Comparison of ENCODE assay signal across 28 mouse cellular contexts in the genomic region with DNA sequence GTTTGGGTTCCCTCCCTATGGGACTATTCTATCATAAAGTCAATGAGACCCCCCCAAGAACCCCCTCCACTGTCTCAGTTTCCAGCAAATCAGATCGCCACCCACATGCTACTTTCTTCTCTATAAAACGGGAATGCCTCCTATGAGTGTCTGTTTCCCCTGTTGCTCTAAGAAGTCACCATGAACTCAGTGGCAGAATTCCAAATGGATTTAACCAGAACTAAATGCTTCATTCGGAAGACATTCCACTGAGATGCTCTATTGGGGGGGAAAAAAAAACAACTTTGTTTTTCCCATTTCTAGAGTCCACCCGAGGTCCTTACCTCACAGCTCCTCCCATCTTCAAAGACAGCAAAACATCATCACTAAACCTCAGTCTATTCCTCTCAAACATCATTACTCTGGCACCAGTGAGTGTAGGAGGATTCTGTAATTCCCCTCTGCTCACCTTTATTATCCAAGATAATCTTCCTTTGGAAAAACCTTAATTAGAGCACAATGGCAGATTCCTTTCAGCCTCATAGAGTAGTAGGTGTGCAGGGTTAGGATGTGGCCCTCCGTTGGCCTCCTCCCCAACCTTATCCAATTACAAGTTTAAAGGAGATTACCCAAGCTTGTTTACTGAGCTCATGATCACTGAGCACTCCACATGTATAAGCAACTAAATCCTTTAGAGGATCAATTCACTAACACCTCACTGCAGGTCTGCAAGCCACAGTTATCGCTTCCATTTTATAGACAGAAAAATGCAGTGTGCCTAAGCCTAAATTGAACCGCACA. TPM values are rescaled to one million over a fixed set of nuclear protein-coding genes. Genes with fewer than 3 reads are reported as not detected.
DNase-seq lines count a peak whose midpoint lies in the region; ATAC-seq and TF ChIP-seq lines count a peak whose summit lies in the region.
"Had no signal": no experiment of that assay in that cellular context is flagged by ENCODE, and none has a peak within 500 bp of the region (broad histone marks: within the 10 kb centered on the region; RNA-seq: fewer than 3 reads in every experiment).

No protein-coding gene starts in this region.

- no peak overlapping the region for H3K4me3 ChIP-seq in left cerebral cortex, adult 2 months
- H3K4me3 ChIP-seq in embryonic facial prominence, embryonic 13.5 days, result no peak overlapping the region
- H3K4me3 ChIP-seq in neural tube, embryonic 14.5 days (ENCODE audit: low read depth, low read length), result no peak overlapping the region
- H3K4me3 ChIP-seq: forebrain, embryonic 13.5 days; heart, adult 2 months; heart, embryonic 12.5 days; layer of hippocampus, adult 2 months; myocyte; stomach, embryonic 15.5 days had no signal

- peak; percentile 73 for DNase-seq in heart, adult 11 months
- DNase-seq in heart, adult 18-20 months, result no peak
- no peak for DNase-seq in left cerebral cortex, adult 2 months (ENCODE audit: extremely low spot score in 1 of 2, low spot score in 2 of 2)
- no peak for DNase-seq in left cerebral cortex, postnatal 14 days (ENCODE audit: low spot score in 2 of 2)
- DNase-seq in lung, adult 18-20 months, result no peak
- no peak for DNase-seq in thymus, postnatal 25 days
- DNase-seq: adrenal gland, postnatal 10 days; cerebellum, adult 8-10 months; cerebellum, postnatal 36 days; gastrocnemius, postnatal 14 days; heart, adult 2 months; heart, postnatal 4 days; kidney, adult 2 months; kidney, postnatal 36 days; left cerebral cortex, postnatal 4 days; lung, postnatal 36 days; right cerebral cortex, postnatal 14 days had no signal

- no peak for TF ChIP-seq CTCF in left cerebral cortex, adult 2 months (IDR thresholded peaks at IDR 0.05)

- no peak overlapping the region for H3K9ac ChIP-seq in embryonic facial prominence, embryonic 13.5 days
- no peak overlapping the region for H3K9ac ChIP-seq in neural tube, embryonic 14.5 days (replicated peaks; ENCODE audit: low read depth, low read length)
- H3K9ac ChIP-seq: forebrain, embryonic 13.5 days; heart, embryonic 12.5 days; stomach, embryonic 15.5 days had no signal

- intact Hi-C loops in left cerebral cortex, adult 2 months (cut with DNase I), result no loop called here
- intact Hi-C loops in left cerebral cortex, postnatal 14 days (cut with DNase I), result no loop called here

- 60% methylated on average over 7 of the region's 7 CpGs for WGBS in embryonic facial prominence, embryonic 13.5 days
- WGBS in neural tube, embryonic 14.5 days, result 74% methylated on average over 7 of the region's 7 CpGs

- peak overlapping the region; percentile 34; the same call in 1 of the 2 replicates for H3K27ac ChIP-seq in left cerebral cortex, adult 2 months
- H3K27ac ChIP-seq in embryonic facial prominence, embryonic 13.5 days, result peak overlapping the region; percentile 52; the same call in 1 of the 2 replicates
- H3K27ac ChIP-seq in neural tube, embryonic 14.5 days (ENCODE audit: low read depth, low read length), result 0 out of 2 replicates have a peak overlapping the region, but pooled peaks have one; percentile 1
- H3K27ac ChIP-seq: forebrain, embryonic 13.5 days; heart, adult 2 months; layer of hippocampus, adult 2 months; stomach, embryonic 15.5 days had no signal

- no peaks in the 10 kb centered on the region for H3K9me3 ChIP-seq in embryonic facial prominence, embryonic 13.5 days
- no peaks in the 10 kb centered on the region for H3K9me3 ChIP-seq in neural tube, embryonic 14.5 days (ENCODE audit: control insufficient read depth, low read length)
- H3K9me3 ChIP-seq: forebrain, embryonic 13.5 days; heart, embryonic 12.5 days; stomach, embryonic 15.5 days had no signal

- H3K4me2 ChIP-seq in embryonic facial prominence, embryonic 13.5 days, result no peak overlapping the region
- H3K4me2 ChIP-seq in neural tube, embryonic 14.5 days (ENCODE audit: low read depth, low read length), result no peak overlapping the region
- H3K4me2 ChIP-seq: forebrain, embryonic 13.5 days; heart, embryonic 12.5 days; liver, embryonic 11.5 days; midbrain, embryonic 11.5 days; stomach, embryonic 15.5 days had no signal

- H3K36me3 ChIP-seq in embryonic facial prominence, embryonic 13.5 days, result no peaks in the 10 kb centered on the region
- H3K36me3 ChIP-seq in neural tube, embryonic 14.5 days (ENCODE audit: control insufficient read depth, insufficient read depth, low read length), result no peaks in the 10 kb centered on the region
- H3K36me3 ChIP-seq: heart, embryonic 12.5 days; stomach, embryonic 15.5 days had no signal

- H3K4me1 ChIP-seq in embryonic facial prominence, embryonic 13.5 days, result peaks cover 12% of the 10 kb centered on the region; the same call in 1 of the 2 replicates
- H3K4me1 ChIP-seq in neural tube, embryonic 14.5 days (ENCODE audit: control insufficient read depth, insufficient read depth, low read length), result peaks cover 2% of the 10 kb centered on the region; the same call in 1 of the 2 replicates
- H3K4me1 ChIP-seq: heart, embryonic 12.5 days; stomach, embryonic 15.5 days had no signal

- ATAC-seq in embryonic facial prominence, embryonic 13.5 days (ENCODE audit: insufficient number of reproducible peaks, insufficient read depth, low FRiP score, low TSS enrichment, low read depth), result no peak
- no peak for ATAC-seq in neural tube, embryonic 14.5 days (ENCODE audit: low read depth)
- ATAC-seq: forebrain, embryonic 13.5 days; Patski had no signal

- H3K27me3 ChIP-seq in embryonic facial prominence, embryonic 13.5 days, result no peaks in the 10 kb centered on the region
- H3K27me3 ChIP-seq in neural tube, embryonic 14.5 days (ENCODE audit: control insufficient read depth, insufficient read depth, low read length), result no peaks in the 10 kb centered on the region
- H3K27me3 ChIP-seq: forebrain, embryonic 13.5 days; heart, embryonic 12.5 days; Patski; stomach, embryonic 15.5 days had no signal

RNA-seq across cellular contexts. Expression of a gene that starts 51.1 kb away (rescaled TPM):
- total RNA-seq in heart, adult 18-20 months (2021), result 1 to 10 TPM; 8.1 to 9.0 TPM
- 10 to 100 TPM; 20.9 to 21.9 TPM for total RNA-seq in left cerebral cortex, adult 2 months (2021)
- total RNA-seq in left cerebral cortex, postnatal 14 days (2021), result 10 to 100 TPM; 30.1 to 31.2 TPM
- polyA plus RNA-seq in embryonic facial prominence, embryonic 13.5 days (2015; fragmentation: Nextera tagmentation; extraction: Ambion mirVana), result 19.9 and 21.2 TPM in 2 replicates
- polyA plus RNA-seq in neural tube, embryonic 14.5 days (2014; fragmentation: Nextera tagmentation; extraction: Ambion mirVana), result 44.9 and 50.6 TPM in 2 replicates
- total RNA-seq: MEL had no signal

Comparison
In these comparisons a context has a peak if more than half of its experiments do, and no peak if none do; other contexts are left out.
1. H3K27ac ChIP-seq: peak in every context shown above with its lines; median percentile 52 in embryonic facial prominence, embryonic 13.5 days; 34 in left cerebral cortex, adult 2 months; 1 in neural tube, embryonic 14.5 days.